Mouse (Mus musculus) kidney, adult 2 months (tissue): ENCODE measurements around the gene Steap1. TPM values are rescaled to one million over a fixed set of nuclear protein-coding genes. Genes with fewer than 3 reads are reported as not detected.

ENCODE experiments used
- DNase-seq: peaks from one replicate; pipeline ENCODE4 v3.0.0; 2021
- H3K27ac ChIP-seq: fragments of 200-500 bp; 2 replicates; pipeline ENCODE4 v1.5.1; 2012; ENCODE audit warnings: low read depth, low read length, control low read depth, inconsistent platforms; ENCODE audit not compliant: insufficient read depth
- H3K27me3 ChIP-seq: fragments of 200-500 bp; replicated peaks from 2 replicates; pipeline ENCODE4 v1.6.1; 2012; ENCODE audit warnings: mild to moderate bottlenecking, moderate library complexity, low read length, inconsistent platforms; ENCODE audit not compliant: control insufficient read depth, insufficient read depth
- H3K36me3 ChIP-seq: fragments of 200-500 bp; 2 replicates; pipeline ENCODE4 v1.6.1; 2012; ENCODE audit warnings: mild to moderate bottlenecking, moderate library complexity, low read length, inconsistent platforms; ENCODE audit not compliant: control insufficient read depth, insufficient read depth
- H3K4me1 ChIP-seq: fragments of 200-500 bp; 2 replicates; pipeline ENCODE4 v1.6.1; 2011; ENCODE audit warnings: low read length; ENCODE audit not compliant: control insufficient read depth, insufficient read depth
- H3K4me3 ChIP-seq: fragments of 200-500 bp; 2 replicates; pipeline ENCODE4 v1.5.1; 2011; ENCODE audit warnings: mild to moderate bottlenecking, low read depth, low read length, control low read depth; ENCODE audit not compliant: insufficient read depth
- CTCF ChIP-seq: fragments of 200-500 bp; conservative IDR thresholded peaks from 2 replicates; pipeline ENCODE4 v1.5.1; 2011; ENCODE audit warnings: low read depth, mild to moderate bottlenecking, control low read depth, low read length, moderate library complexity, mixed read lengths; ENCODE audit not compliant: insufficient read depth, insufficient read length
- POLR2A ChIP-seq: fragments of 200-500 bp; IDR thresholded peaks from one replicate; pipeline ENCODE4 v1.6.1; 2011; ENCODE audit warnings: low read depth, low read length, control low read depth
- WGBS: fragments of 180-500 bp; shearing (Covaris S2); methylation state at CpG from one replicate; pipeline ENCODE4 v1.1.7; 2018; 5-methylcytosine and 5-hydroxymethylcytosine counted together
- polyA plus RNA-seq: library from polyadenylated mRNA; depleted of rRNA; stranded (reverse); fragments of >200 nt; gene quantifications from 2 replicates; pipeline ENCODE4 v1.2.3, GENCODE M21; 2012

Gene Steap1
- polyA plus RNA-seq, 1 experiment, result 6.4 TPM

DNA sequence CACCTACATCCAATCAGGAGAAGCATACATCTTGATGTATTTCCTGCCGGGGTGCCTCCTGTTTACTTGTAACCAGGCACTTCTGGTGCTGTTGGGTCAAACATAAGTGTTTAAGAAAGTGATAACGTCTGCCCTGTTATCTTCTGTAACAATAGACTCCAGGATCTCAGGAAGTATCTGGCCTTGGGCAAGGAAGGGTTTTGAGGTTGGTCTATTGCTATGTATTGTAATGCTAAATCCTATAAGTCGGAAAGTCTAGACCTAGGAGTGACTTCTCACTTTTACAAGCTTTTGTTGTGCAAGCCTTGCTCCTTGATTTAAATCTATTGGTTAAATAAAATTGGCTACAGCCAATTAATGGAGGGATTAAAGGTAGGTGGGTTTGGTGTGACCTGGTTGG is 50.3 kb downstream of the Steap1 start:
- 74% methylated on average over 3 of the region's 3 CpGs for WGBS
- no peak overlapping the region for H3K27ac ChIP-seq
- no peaks in the 10 kb centered on the region for H3K36me3 ChIP-seq
- no peaks in the 10 kb centered on the region for H3K4me1 ChIP-seq
- DNase-seq, result no peak
- no peak for TF ChIP-seq POLR2A
- no peak for TF ChIP-seq CTCF
- H3K4me3 ChIP-seq, result no peak overlapping the region
- no peaks in the 10 kb centered on the region for H3K27me3 ChIP-seq

DNA sequence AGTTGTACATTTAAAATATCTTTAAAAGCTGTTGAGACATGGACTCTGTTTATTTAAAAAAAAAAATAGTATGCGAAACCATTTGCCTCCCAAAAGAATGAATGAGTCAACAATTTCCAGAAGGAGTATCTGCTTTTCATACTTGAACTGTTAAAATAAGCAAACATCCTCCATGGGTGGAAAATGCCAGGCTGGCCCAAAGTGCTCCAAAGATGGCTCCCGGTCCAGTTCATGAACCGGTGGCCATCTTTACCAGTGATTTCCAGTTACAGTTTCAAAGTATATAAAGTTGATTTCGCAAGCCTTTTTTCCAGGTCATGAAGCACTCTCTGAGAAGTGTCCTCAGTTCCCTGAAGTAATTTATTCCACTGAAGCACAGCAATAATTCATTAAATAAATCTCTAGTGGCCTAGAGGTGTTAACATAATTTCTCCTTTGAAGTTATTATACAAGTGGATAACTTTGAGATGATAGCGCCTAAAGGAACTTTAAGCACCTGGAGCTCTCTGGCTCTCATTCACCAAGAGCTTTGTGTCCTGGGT is 53.7 kb downstream of the Steap1 start:
- no peak for TF ChIP-seq POLR2A
- Histone ChIP-seq H3K36me3 (no peaks in the 10 kb centered on the region), H3K27me3 (no peaks in the 10 kb centered on the region), H3K4me1 (peaks cover 2% of the 10 kb centered on the region; the same call in 1 of the 2 replicates), H3K4me3 (no peak overlapping the region), H3K27ac (no peak overlapping the region)
- DNase-seq, result peak; percentile 22
- 64% methylated on average over 5 of the region's 5 CpGs for WGBS

DNA sequence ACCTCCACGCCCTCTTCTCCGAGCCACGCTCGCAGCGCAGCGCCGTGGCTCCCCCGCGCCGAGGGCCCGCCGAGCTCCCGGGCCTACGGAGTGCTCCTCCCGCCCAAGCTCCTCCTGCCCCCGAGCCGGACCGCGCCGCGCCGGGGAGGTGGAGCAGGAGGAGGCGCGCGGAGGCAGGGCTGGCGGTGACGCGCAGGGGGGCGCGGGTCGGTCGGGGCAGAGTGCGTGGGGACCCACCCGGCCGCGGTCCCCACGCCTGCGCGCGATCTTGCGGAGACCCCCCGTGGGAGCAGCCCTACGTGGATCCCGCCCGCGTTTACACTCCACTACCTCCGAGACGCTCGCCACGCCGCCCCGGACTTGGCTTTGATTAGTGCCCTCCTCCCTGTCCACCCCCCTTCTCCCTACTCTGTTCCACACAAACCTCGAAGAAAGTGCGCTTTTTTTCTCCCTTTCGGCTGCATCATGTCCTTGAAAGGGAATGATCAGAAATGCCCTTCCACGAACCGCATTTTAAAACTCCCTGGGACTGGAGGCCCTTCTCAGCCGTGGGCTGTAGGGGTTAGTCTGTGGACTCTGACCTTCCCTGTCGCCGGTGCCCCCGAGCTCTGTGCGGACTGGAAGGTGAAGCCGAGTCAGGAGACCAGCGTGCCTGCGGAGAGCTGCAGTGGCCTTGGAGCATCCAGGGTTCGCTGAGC is 55.0 kb downstream of the Steap1 start, which contains the start of gene Steap2:
TSS of gene Steap2 (minus strand) at position 623 of the 698 bp plus-strand sequence.
- Histone ChIP-seq H3K27me3 (no peaks in the 10 kb centered on the region), H3K4me1 (peaks cover 5% of the 10 kb centered on the region; the same call in 1 of the 2 replicates), H3K36me3 (no peaks in the 10 kb centered on the region), H3K27ac (peak within 1 kb of the TSS; percentile 95), H3K4me3 (peak within 1 kb of the TSS; percentile 67)
- TF ChIP-seq POLR2A, result no peak
- no peak for TF ChIP-seq CTCF
- DNase-seq, result peak; percentile 85
- 1% methylated on average over 66 of the region's 66 CpGs for WGBS

- TF ChIP-seq POLR2A (no peak), CTCF (no peak)
Measured at GRCm38 (mm10) chr5:5693541-5693955, 55.6 kb downstream of the Steap1 start.

DNA sequence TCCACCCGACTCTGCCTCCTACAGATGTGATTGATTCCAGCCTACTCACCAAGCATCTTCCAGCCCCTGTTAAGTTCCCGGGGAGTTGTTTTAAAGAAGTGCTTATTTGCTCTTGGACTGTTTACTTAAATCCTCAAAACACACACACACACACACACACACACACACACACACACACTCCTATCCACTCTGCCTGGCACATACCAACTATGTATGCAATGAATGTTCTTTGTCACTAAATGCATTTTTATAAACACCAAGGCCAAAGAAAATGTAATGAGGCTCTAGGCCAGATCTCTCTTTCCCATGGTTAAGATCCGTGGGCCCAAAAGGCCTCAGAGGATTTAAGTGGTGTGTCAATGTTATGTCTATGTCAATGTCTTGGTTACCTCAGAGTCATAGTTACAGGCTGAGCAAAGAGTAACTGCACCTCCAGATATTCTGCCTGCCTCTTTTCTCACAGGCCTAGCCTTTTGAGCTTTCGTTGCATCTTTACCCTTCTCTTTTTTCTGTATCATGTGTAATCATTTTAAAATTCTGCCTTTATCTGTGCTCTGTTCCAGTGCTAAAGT is 56.9 kb downstream of the Steap1 start:
- Histone ChIP-seq H3K36me3 (no peaks in the 10 kb centered on the region), H3K27ac (0 out of 2 replicates have a peak overlapping the region, but pooled peaks have one; percentile 17), H3K4me1 (peaks cover 18% of the 10 kb centered on the region; the same call in 1 of the 2 replicates), H3K4me3 (peak overlapping the region; percentile 37), H3K27me3 (no peaks in the 10 kb centered on the region)
- 55% methylated on average over 4 of the region's 4 CpGs for WGBS
- DNase-seq, result no peak
- TF ChIP-seq POLR2A (no peak), CTCF (no peak)

More at GRCm38 (mm10) chr5:5693541-5693955, 55.6 kb downstream of the Steap1 start:
- peak overlapping the region; percentile 95 for H3K27ac ChIP-seq
- H3K4me1 ChIP-seq, result peaks cover 9% of the 10 kb centered on the region; the same call in 1 of the 2 replicates
- WGBS, result 1% methylated on average over 29 of the region's 29 CpGs
- no peaks in the 10 kb centered on the region for H3K36me3 ChIP-seq
- DNase-seq, result peak; percentile 30
- H3K27me3 ChIP-seq, result no peaks in the 10 kb centered on the region
- H3K4me3 ChIP-seq, result peak overlapping the region; percentile 67

DNA sequence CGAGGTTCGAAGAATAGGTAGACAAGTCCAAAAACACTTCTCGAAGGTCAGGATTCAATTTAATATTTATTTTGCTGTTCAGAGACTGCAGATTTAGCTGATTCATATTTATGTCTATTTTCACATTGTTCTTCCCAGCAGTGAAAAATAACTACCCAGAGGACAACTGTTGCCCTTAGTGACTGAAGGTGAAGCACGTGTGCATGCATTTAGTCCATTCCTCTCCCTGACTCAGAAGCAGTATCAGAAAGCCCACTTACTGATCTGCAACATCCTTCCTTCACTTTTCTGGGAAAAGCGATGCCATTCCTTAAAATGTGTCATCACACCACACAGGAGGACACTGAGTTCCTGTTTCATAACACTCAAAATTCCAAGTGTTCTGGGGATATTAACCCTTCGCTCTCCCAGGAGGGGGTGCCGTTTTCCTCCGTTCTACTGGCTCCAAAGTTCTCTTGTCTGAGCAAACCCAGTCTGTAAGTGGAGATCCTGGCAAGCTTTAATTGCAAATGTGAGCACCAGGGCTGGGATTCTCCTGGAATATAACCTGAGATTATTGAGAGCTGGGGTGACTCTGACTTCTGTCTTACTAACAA is 60.1 kb downstream of the Steap1 start:
- peak overlapping the region; percentile 86 for H3K27ac ChIP-seq
- H3K4me3 ChIP-seq, result no peak overlapping the region
- H3K27me3 ChIP-seq, result no peaks in the 10 kb centered on the region
- peaks cover 24% of the 10 kb centered on the region; the same call in 1 of the 2 replicates for H3K4me1 ChIP-seq
- TF ChIP-seq POLR2A (no peak), CTCF (no peak)
- 44% methylated on average over 8 of the region's 8 CpGs for WGBS
- DNase-seq, result peak; percentile 50
- no peaks in the 10 kb centered on the region for H3K36me3 ChIP-seq

DNA sequence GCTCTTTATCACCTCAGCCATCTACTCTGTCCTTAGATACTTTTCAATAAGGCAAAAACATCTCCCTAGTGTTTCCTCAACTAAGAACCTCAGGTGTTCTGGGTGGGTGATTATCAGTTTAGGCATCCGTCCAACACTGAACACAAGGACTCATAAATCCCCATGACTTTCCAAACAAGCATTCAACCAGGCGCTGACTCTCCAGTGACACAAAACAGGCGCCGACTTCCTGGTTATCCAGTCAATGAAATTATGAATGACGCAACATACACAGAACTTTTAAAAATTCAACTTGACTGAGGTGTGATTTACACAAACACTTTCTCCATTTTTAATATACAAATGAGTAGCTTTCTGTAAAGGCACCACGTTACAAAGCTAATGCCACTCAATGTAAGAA is 60.9 kb downstream of the Steap1 start:
- Histone ChIP-seq H3K4me3 (no peak overlapping the region), H3K27ac (peak overlapping the region; percentile 46), H3K4me1 (peaks cover 27% of the 10 kb centered on the region; the same call in 1 of the 2 replicates), H3K36me3 (no peaks in the 10 kb centered on the region), H3K27me3 (no peaks in the 10 kb centered on the region)
- DNase-seq, result no peak
- no peak for TF ChIP-seq POLR2A
- TF ChIP-seq CTCF, result no peak
- WGBS, result 36% methylated on average over 6 of the region's 6 CpGs
